Mouse (Mus musculus) mammary gland, adult 2 months (tissue): Measurements from ENCODE around the gene Mrpl12. TPM values are rescaled to one million over a fixed set of nuclear protein-coding genes. Genes with fewer than 3 reads are reported as not detected.

Experiments used
- polyA plus RNA-seq: library from polyadenylated mRNA; depleted of rRNA; stranded (reverse); fragments of >200 nt; gene quantifications from 2 replicates; pipeline ENCODE4 v1.2.3, GENCODE M21; 2012; ENCODE audit warnings: low replicate concordance; rRNA removed

The Mrpl12 gene
- 84.8 and 162 TPM in 2 replicates for polyA plus RNA-seq

GRCm38 (mm10) chr11:120484265-120484981 is at the start of gene Mrpl12:
Gene Mrpl12, plus strand, starts transcription at chr11:120484613.

GRCm38 (mm10) chr11:120437152-120437856 is 47.1 kb upstream of the Mrpl12 start, which contains the start of gene Nploc4:
Gene Nploc4, minus strand, starts transcription at chr11:120437708.

DNA sequence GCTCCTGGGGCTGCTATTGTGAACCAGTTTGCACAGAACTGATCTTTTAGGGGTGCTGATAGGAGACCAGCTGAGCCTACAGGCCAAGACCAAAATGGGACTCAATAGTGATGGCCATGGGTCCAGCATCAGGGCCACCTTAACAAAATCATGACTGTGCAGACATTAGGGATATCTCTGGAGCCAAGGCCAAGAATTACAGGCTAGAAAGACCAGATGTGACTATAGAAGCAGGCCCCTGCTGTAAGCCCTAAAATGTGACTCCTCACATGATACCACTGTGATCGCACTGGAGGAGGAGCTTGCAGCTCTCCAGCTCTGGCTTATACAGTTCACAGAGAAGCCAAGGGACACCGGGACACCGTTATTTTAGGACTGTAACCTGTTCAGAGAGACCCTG is 42.1 kb upstream of the Mrpl12 start, which contains the start of gene Tspan10:
Gene Tspan10, plus strand, starts transcription at position 301 of the 400 bp plus-strand sequence.

DNA sequence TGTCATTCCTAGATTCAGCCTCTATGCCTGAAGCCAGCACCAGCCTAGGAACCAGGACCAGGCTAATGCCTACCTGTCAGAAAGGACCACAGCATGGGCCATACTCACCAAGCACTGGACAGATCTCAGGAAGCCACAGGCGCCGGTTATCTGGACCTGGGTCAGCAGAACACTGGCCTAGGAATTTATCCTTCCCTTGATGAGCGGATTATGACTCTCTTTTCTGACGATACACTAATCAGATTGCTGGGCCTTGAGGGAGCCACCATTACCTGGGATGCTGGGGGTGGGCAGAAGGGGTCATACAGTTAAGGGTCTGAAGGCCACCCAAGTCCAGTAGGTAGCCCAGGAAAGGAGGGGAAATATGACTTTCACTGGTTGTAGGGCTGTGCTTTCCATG is 31.1 kb upstream of the Mrpl12 start, which contains the start of gene Pde6g:
Gene Pde6g, minus strand, starts transcription at position 195 of the 400 bp plus-strand sequence.

DNA sequence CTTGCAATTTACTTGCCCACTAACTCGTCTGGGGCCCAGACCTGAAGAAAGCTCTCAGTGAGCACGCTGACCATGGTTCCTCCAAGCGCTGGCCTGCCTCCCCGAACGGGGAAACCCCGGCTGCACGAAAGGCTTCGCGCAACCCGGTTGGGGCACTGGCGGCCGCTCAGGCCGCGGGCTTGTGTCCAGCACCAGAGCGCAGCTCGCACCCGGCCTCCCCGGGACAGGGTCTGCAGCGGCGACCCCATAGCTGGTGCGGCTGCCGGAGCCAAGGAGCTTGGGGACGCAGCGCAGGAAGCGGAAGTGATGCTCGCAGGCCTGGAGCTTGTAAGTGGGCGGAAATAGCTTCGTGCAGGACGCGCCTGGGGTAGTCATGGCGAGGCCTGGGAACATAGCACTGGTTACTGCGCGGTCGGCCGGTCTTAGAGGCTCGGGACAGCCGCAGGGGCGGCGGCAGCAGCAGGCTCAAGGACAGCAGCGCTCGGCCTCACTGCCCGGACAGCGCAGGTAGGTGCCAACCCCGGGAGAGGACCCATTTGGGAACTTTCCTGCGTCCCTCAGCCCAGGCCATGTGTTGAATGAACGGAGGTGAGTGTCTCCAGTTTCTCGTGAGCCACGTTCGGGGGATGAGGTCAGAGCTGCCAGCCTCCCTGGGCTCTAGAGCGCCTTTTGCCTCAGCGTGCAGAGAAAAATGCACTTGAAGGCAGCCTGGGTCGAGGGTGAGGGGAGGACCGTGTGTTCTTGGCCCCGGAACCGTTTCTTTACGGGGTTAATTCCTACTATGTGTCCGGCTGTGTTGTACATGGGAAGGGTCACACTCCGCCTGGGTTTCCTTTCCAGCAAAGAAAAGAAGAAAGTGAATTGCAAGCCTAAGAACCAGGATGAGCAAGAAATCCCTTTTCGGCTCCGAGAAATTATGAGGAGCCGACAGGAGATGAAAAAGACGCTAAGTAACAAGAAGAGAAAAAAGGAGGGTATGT is 26.4 kb upstream of the Mrpl12 start, which contains the start of the genes Oxld1 and Ccdc137:
Gene Oxld1, minus strand, starts transcription at position 297 of the 980 bp plus-strand sequence.
Gene Ccdc137, plus strand, starts transcription at position 344 of the 980 bp plus-strand sequence.

GRCm38 (mm10) chr11:120467051-120467735 is 17.2 kb upstream of the Mrpl12 start, which contains the start of gene Arl16:
Gene Arl16, minus strand, starts transcription at chr11:120467607.

DNA sequence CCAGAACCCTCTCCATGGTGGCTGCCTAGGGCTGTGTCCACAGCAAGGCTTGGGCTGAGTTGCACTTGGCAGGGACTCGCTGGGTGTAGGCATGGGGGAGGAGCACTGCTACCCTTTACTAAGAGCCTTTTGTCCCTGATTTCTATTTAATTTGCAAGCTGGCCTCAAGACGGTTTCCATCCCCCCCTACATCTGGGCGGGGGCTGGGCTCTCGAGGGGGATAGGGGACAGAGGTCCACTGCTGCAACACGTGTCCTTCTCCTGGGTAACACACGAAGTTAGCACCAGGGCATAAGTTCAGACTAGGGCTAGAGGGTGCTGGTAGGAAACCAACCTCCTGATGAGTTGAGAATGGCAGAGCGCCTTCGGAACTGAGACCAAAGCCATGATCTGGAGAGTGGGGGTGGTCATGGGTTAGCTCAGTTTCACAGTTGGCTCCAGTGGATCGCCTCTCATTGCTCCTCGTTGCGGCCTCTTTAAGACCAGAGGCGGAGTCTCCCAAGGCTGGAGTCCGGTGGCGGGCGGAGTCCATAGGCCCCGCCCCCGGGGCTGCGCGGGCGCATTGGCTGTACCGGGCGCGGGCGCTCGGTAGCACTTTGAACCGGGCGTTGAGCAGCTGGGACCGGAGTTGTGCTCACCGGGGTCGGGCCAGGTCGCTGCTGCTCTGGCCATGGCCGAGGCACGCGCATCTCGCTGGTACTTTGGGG is 7.1 kb downstream of the Mrpl12 start, which contains the start of gene Slc25a10:
Gene Slc25a10, plus strand, starts transcription at position 524 of the 707 bp plus-strand sequence.

DNA sequence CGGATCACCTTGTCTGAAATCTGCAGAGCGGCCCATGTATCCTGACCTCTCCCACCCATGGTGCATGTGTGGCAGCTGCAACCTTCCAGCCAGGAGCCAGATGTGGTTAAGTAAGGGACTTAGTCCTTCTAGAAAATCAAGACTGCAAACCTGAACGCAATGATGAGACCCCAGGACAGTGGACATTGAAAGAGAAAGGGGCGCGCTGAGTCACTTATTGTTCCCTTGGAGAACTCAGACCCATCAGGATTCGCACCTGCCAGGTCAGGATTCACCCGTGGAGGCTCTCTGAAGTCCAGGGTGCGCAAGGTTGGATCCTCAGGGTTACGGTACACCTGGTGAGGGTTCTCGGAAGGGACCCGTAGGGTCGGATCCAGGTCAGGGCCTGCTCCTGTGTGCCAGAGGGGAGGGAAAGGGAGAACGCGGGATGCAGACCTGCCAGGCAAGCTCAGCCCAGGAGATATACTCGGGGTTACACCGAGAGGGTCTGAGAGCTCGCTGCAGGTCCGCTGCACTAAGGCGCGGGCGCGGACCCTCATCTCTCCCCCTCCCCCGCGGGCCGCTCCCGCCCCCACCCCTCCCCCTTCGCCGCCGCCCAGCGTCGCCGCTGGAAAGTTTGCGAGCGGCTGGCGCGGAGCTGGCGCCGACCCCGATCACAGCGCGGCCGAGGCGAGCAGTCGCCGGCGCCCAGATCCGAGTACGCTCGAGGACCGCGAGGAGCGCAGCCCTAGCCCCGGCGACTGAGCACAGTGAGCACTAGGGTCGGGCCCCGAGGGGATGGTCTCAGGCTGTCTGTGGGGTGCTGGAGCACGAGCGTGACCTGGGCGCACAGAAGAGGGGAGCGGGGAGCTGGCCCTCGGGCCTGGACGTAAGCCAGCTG is 45.9 kb downstream of the Mrpl12 start, which contains the start of gene Gcgr:
Gene Gcgr, plus strand, starts transcription at position 615 of the 880 bp plus-strand sequence.

Other genes with a start within 250 kb of the Mrpl12 start
- 880 and 1,219 TPM in 2 replicates for gene Actg1, start 136.1 kb upstream of the Mrpl12 start, polyA plus RNA-seq
- gene Fscn2, start 123.1 kb upstream of the Mrpl12 start, polyA plus RNA-seq = 0.07 and 0.10 TPM in 2 replicates
- gene Faap100, start 105.8 kb upstream of the Mrpl12 start, polyA plus RNA-seq = 47.6 and 79.8 TPM in 2 replicates
- 67.9 and 103 TPM in 2 replicates for gene Nploc4, start 46.9 kb upstream of the Mrpl12 start, polyA plus RNA-seq
- gene Tspan10, start 42.0 kb upstream of the Mrpl12 start, polyA plus RNA-seq = 3.3 and 5.9 TPM in 2 replicates
- gene Pde6g, start 31.1 kb upstream of the Mrpl12 start, polyA plus RNA-seq = 0.43 and 2.0 TPM in 2 replicates
- gene Oxld1, start 26.5 kb upstream of the Mrpl12 start, polyA plus RNA-seq = 37.1 and 39.9 TPM in 2 replicates
- 12.1 and 23.9 TPM in 2 replicates for gene Ccdc137, start 26.5 kb upstream of the Mrpl12 start, polyA plus RNA-seq
- 23.2 and 25.3 TPM in 2 replicates for gene Arl16, start 17.0 kb upstream of the Mrpl12 start, polyA plus RNA-seq
- 769 and 1,138 TPM in 2 replicates for gene Slc25a10, start 7.2 kb downstream of the Mrpl12 start, polyA plus RNA-seq
- gene Gcgr, start 46.1 kb downstream of the Mrpl12 start, polyA plus RNA-seq = 0.96 and 2.7 TPM in 2 replicates
- 142 and 150 TPM in 2 replicates for gene Mcrip1, start 65.1 kb downstream of the Mrpl12 start, polyA plus RNA-seq
- gene Ppp1r27, start 66.5 kb downstream of the Mrpl12 start, polyA plus RNA-seq = 143 TPM in 1 of 2 replicates, not detected in the other
- gene P4hb, start 88.6 kb downstream of the Mrpl12 start, polyA plus RNA-seq = 141 and 220 TPM in 2 replicates
- gene Arhgdia, start 97.0 kb downstream of the Mrpl12 start, polyA plus RNA-seq = 741 and 971 TPM in 2 replicates
- 11.0 and 20.7 TPM in 2 replicates for gene Alyref, start 113.8 kb downstream of the Mrpl12 start, polyA plus RNA-seq
- gene Anapc11, start 113.8 kb downstream of the Mrpl12 start, polyA plus RNA-seq = 122 and 159 TPM in 2 replicates
- 1.7 and 5.2 TPM in 2 replicates for gene Npb, start 123.9 kb downstream of the Mrpl12 start, polyA plus RNA-seq
- 242 and 269 TPM in 2 replicates for gene Pcyt2, start 133.3 kb downstream of the Mrpl12 start, polyA plus RNA-seq
- 77.0 and 95.0 TPM in 2 replicates for gene Sirt7, start 140.6 kb downstream of the Mrpl12 start, polyA plus RNA-seq
- gene Mafg, start 149.0 kb downstream of the Mrpl12 start, polyA plus RNA-seq = 45.1 and 52.6 TPM in 2 replicates
- gene Pycr1, start 159.2 kb downstream of the Mrpl12 start, polyA plus RNA-seq = 11.2 and 12.4 TPM in 2 replicates
- 0.44 and 29.6 TPM in 2 replicates for gene Myadml2, start 163.5 kb downstream of the Mrpl12 start, polyA plus RNA-seq
- 0.22 and 0.60 TPM in 2 replicates for gene Notum, start 176.6 kb downstream of the Mrpl12 start, polyA plus RNA-seq
- 94.3 and 126 TPM in 2 replicates for gene Aspscr1, start 188.4 kb downstream of the Mrpl12 start, polyA plus RNA-seq
- 90.7 and 105 TPM in 2 replicates for gene Cenpx, start 229.1 kb downstream of the Mrpl12 start, polyA plus RNA-seq
- gene Lrrc45, start 229.3 kb downstream of the Mrpl12 start, polyA plus RNA-seq = 27.1 and 30.3 TPM in 2 replicates
- 7.6 and 15.5 TPM in 2 replicates for gene Rac3, start 236.9 kb downstream of the Mrpl12 start, polyA plus RNA-seq
- 84.6 and 91.9 TPM in 2 replicates for gene Dcxr, start 242.7 kb downstream of the Mrpl12 start, polyA plus RNA-seq
- 277 and 287 TPM in 2 replicates for gene Cbr2, start 247.5 kb downstream of the Mrpl12 start, polyA plus RNA-seq